Mouse (Mus musculus) left cerebral cortex, adult 2 months (tissue): ENCODE measurements at regions not wholly inside any gene's neighbourhood (a gene's known extent, or its start where the extent isn't known, plus 50 kb on each side); places are given as distances from the start of the nearest gene placed in this dataset.

ENCODE experiments used
- DNase-seq, 2 experiments: peaks; one replicate each; pipeline ENCODE4 v3.0.0; 2021 to 2022; ENCODE audit warnings: low spot score in 2 of 2, mixed read lengths in 1 of 2; ENCODE audit errors: extremely low spot score in 1 of 2
- H3K27ac ChIP-seq: fragments of 200-600 bp; 2 replicates; pipeline ENCODE4 v1.8.1; 2022
- H3K4me3 ChIP-seq: fragments of 200-600 bp; 2 replicates; pipeline ENCODE4 v1.8.1; 2022
- CTCF ChIP-seq: fragments of 200-600 bp; IDR thresholded peaks from 2 replicates; pipeline ENCODE4 v1.8.1; 2022; ENCODE audit warnings: antibody characterized with exemption, mild to moderate bottlenecking, moderate library complexity
- intact Hi-C: fragments of 180-260 bp; cut with DNase I; formaldehyde crosslinking; loops from one replicate; pipeline ENCODE4 v1.15.1; 2025

- Histone ChIP-seq H3K27ac (no peak overlapping the region), H3K4me3 (no peak overlapping the region)
- TF ChIP-seq CTCF = no peak
- DNase-seq = no peak
- intact Hi-C loops = no loop called here
These were observed 336.4 kb downstream of the Phf3 start for GRCm38 (mm10) chr1:30536989-30537975.

- no peak overlapping the region for H3K27ac ChIP-seq
- TF ChIP-seq CTCF = no peak
- H3K4me3 ChIP-seq = no peak overlapping the region
- intact Hi-C loops = no loop called here
- DNase-seq = no peak
These were observed 356.4 kb downstream of the Phf3 start for GRCm38 (mm10) chr1:30517348-30517747.

DNA sequence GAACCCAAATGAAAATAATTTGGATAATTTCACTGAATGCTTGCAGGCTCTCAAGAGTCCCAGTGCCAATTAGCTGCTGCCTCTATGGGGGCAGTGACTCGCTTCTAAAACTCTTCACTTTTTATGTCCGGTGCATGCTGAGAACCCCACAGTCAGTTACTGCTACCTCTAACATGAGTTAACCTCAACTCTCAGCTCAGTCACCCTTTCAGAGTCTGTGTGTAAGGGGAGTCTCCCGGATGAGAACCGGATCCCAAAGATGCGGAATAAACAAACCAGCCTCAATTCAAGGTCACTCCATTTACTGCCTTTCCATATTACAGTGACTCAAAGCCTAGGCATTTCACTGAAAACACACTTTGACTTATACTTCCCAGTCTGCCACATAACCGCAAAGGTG is 357.9 kb downstream of the Phf3 start:
- H3K27ac ChIP-seq = no peak overlapping the region
- TF ChIP-seq CTCF = no peak
- H3K4me3 ChIP-seq = no peak overlapping the region
- intact Hi-C loops = no loop called here
- no peak for DNase-seq

GRCm38 (mm10) chr1:30503224-30503623 is 370.5 kb downstream of the Phf3 start:
- intact Hi-C loops = no loop called here
- Histone ChIP-seq H3K27ac (no peak overlapping the region), H3K4me3 (no peak overlapping the region)
- peak in 1 of 2 experiments; percentile 12 for DNase-seq
- peak; percentile 75 for TF ChIP-seq CTCF

DNA sequence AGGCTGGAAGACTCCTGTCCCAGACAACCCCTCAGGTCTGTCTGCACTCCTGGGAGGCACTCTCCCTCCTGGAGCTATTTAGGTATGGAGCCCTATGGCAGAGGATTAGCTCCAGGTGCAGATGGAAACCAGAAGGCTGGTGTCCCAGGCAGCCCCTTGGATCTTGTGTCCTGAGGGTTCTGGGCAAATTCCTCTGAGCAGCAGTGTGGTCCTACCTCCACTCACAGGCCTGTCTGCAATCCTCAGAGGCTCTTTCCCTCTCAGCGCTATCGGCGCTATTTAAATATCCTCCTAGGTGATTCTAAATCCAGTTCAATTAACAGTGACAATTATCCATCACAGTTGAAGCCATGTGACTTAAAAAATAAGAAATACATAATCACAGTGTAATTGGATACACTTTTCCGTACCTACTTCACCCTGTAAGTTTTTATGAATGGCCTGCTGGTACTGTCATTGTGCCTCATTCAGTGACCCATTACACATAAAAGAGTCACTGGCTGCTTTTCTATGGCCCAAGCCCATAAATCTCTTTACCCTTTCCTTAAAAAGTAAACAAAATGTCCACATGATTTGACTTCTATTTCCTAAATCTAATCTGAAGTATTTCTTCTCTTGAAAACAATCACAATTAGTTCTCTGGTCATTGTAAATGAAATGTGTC is 413.3 kb downstream of the Phf3 start:
- no peak for DNase-seq
- H3K27ac ChIP-seq = no peak overlapping the region
- TF ChIP-seq CTCF = no peak
- no peak overlapping the region for H3K4me3 ChIP-seq
- intact Hi-C loops = no loop called here

DNA sequence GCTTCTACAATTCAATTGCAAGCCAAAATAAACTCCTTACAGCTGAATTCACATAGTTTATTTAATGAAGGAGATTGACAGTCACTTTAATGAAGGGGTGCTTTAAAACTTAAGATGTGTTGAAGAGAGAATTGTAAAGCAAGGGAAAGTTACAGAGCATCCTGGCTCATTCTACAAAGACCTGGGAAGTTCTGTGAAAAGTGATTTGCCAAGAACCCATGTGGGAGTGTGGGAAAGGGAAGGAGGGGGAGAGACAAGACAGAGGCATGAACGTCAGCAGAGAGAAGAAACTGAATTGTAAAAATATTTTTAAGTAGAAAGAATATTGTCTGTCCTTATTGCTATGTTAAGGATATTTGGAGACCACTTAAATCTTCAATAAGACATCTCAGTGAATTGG is 435.8 kb downstream of the Phf3 start:
- intact Hi-C loops = no loop called here
- H3K27ac ChIP-seq = no peak overlapping the region
- H3K4me3 ChIP-seq = no peak overlapping the region
- no peak for DNase-seq
- no peak for TF ChIP-seq CTCF

- intact Hi-C loops = no loop called here
- Histone ChIP-seq H3K27ac (peak overlapping the region; percentile 53), H3K4me3 (no peak overlapping the region)
- DNase-seq = no peak
- no peak for TF ChIP-seq CTCF
These were observed 457.1 kb downstream of the Phf3 start for GRCm38 (mm10) chr1:30416582-30416981.

GRCm38 (mm10) chr1:30414881-30415439 is 458.8 kb downstream of the Phf3 start:
- H3K4me3 ChIP-seq = no peak overlapping the region
- DNase-seq = no peak
- intact Hi-C loops = no loop called here
- TF ChIP-seq CTCF = no peak
- no peak overlapping the region for H3K27ac ChIP-seq
